Mouse (Mus musculus) heart, embryonic 14.5 days (tissue): ENCODE measurements at regions not wholly inside any gene's neighbourhood (a gene's known extent, or its start where the extent isn't known, plus 50 kb on each side); places are given as distances from the start of the nearest gene placed in this dataset.

Experiments
- ATAC-seq: fragments of 200-750 bp; cut with Nextera tagmentation; 2 replicates; pipeline ENCODE4 v1.8.0; 2017; ENCODE audit warnings: low read depth, moderate TSS enrichment; ENCODE audit not compliant: insufficient number of reproducible peaks, insufficient read depth, low FRiP score
- H3K27ac ChIP-seq, 2 experiments: fragments of 200-500 bp in 1 of 2; fragments of 300-500 bp in 1 of 2; sonication (generic) in 1 of 2; replicated peaks in 1 of 2; 2 replicates each; pipeline ENCODE4 v1.5.1; 2012 to 2014; ENCODE audit warnings: low read depth in 2 of 2, low read length in 2 of 2, control low read depth in 1 of 2, mild to moderate bottlenecking in 1 of 2, mixed read lengths in 1 of 2; ENCODE audit not compliant: control insufficient read depth in 1 of 2, insufficient read depth in 1 of 2
- H3K27me3 ChIP-seq: fragments of 300-500 bp; sonication (generic); 2 replicates; pipeline ENCODE4 v1.6.1; 2014; ENCODE audit warnings: mild to moderate bottlenecking, low read length, control low read depth; ENCODE audit not compliant: control insufficient read depth, insufficient read depth
- H3K36me3 ChIP-seq: fragments of 300-500 bp; sonication (generic); 2 replicates; pipeline ENCODE4 v1.6.1; 2014; ENCODE audit warnings: mild to moderate bottlenecking, control low read depth, low read length, mixed read lengths; ENCODE audit not compliant: control insufficient read depth, insufficient read depth
- H3K4me1 ChIP-seq, 2 experiments: fragments of 200-500 bp in 1 of 2; fragments of 300-500 bp in 1 of 2; sonication (generic) in 1 of 2; 2 replicates each; pipeline ENCODE4 v1.6.1; 2012 to 2014; ENCODE audit warnings: low read length in 2 of 2, control low read depth in 1 of 2, mixed read lengths in 1 of 2; ENCODE audit not compliant: control insufficient read depth in 2 of 2, insufficient read depth in 2 of 2
- H3K4me2 ChIP-seq: fragments of 300-500 bp; sonication (generic); 2 replicates; pipeline ENCODE4 v1.6.1; 2014; ENCODE audit warnings: mild to moderate bottlenecking, low read length
- H3K4me3 ChIP-seq, 2 experiments: fragments of 200-500 bp in 1 of 2; fragments of 300-500 bp in 1 of 2; sonication (generic) in 1 of 2; 2 replicates each; pipeline ENCODE4 v1.5.1; 2012 to 2014; ENCODE audit warnings: low read length in 2 of 2, mild to moderate bottlenecking in 2 of 2, control low read depth in 1 of 2, low read depth in 1 of 2, moderate library complexity in 1 of 2; ENCODE audit not compliant: control insufficient read depth in 1 of 2, insufficient read depth in 1 of 2
- H3K9ac ChIP-seq: fragments of 300-500 bp; sonication (generic); 2 replicates; pipeline ENCODE4 v1.6.1; 2014; ENCODE audit warnings: mild to moderate bottlenecking, low read length
- H3K9me3 ChIP-seq: fragments of 300-500 bp; sonication (generic); 2 replicates; pipeline ENCODE4 v1.6.1; 2016; ENCODE audit warnings: low read length, control low read depth; ENCODE audit not compliant: control insufficient read depth
- WGBS: fragments of 180-500 bp; shearing (Covaris S2); extraction: QIAGEN DNeasy Blood & Tissue Kit; methylation state at CpG from one replicate; pipeline ENCODE4 v1.1.7; 2014; 5-methylcytosine and 5-hydroxymethylcytosine counted together

DNA sequence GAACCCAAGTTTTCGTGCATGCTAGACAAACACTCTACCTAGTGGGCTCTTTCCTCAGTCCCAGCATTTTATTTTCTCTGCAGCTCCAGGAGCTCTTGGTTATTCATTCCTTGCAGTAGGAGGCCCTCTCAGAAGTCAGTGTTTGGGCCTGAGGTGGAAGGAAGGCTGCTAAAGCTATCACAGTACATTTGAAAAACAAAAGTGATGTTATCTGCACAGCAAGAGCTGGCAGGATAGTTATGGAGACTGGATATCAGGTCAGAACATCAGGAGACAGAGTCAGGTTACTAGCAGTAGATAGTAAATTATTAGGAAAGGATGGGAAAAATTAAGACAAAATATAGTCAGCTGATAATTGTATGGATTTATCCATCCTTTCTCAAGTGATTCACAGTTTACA is 152.2 kb downstream of the Mtx2 start:
- no peak overlapping the region for H3K9ac ChIP-seq
- H3K4me3 ChIP-seq: no peak overlapping the region
- no peaks in the 10 kb centered on the region for H3K9me3 ChIP-seq
- H3K27ac ChIP-seq: no peak overlapping the region
- no peaks in the 10 kb centered on the region for H3K27me3 ChIP-seq
- WGBS: 87% methylated on average over 1 of the region's 1 CpGs
- ATAC-seq: no peak
- H3K36me3 ChIP-seq: no peaks in the 10 kb centered on the region
- H3K4me1 ChIP-seq: peaks cover 0 to 2% of the 10 kb centered on the region in 2 experiments; a peak in 1 of 4 replicates
- no peak overlapping the region for H3K4me2 ChIP-seq

DNA sequence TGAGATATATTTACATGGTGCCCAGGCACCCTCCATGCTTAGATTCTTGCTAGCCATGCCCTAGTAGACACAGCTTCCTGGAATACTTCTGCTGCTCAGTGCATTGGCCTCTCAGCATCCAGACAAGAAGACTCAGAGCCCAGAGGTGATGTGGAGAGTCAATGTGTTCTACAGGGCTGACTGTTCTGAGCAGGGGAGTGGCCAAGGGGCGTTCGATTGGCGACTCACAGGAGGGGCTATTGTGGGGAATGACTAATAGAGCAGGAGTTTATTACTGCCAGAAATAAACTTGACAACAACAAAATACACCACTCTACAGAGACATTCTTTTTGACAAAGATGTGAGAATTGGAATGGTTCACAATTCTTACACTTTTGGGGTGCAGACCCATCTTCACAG is 156.3 kb downstream of the Mtx2 start:
- Histone ChIP-seq H3K27me3 (no peaks in the 10 kb centered on the region), H3K4me3 (no peak overlapping the region), H3K9ac (no peak overlapping the region), H3K4me2 (no peak overlapping the region), H3K4me1 (no peaks in the 10 kb centered on the region), H3K36me3 (no peaks in the 10 kb centered on the region), H3K27ac (no peak overlapping the region), H3K9me3 (no peaks in the 10 kb centered on the region)
- WGBS: 73% methylated on average over 3 of the region's 3 CpGs
- no peak for ATAC-seq

DNA sequence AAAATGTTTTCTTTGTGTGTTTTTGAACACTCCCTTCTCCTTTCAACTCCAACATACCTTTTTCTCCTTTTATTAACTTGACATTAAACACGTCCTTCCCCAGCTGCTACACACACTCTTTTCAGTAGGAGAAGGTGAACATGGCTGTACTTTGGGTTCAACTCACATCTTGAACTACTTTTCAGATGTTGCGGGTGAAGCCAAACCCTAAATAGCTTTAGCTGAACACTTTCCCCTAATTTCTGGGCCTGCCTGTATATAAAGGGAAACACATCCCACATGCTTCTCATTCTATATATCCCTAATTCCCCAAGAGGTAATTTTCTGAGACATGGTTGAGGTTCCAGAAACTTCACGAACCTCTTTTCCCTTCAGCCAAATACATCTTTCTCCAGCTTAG is 168.2 kb downstream of the Mtx2 start:
- 0 out of 4 replicates have a peak, but pooled peaks cover 0 to 2% of the 10 kb centered on the region in 2 experiments for H3K4me1 ChIP-seq
- H3K4me3 ChIP-seq: no peak overlapping the region
- no peak overlapping the region for H3K9ac ChIP-seq
- no peaks in the 10 kb centered on the region for H3K36me3 ChIP-seq
- no peaks in the 10 kb centered on the region for H3K9me3 ChIP-seq
- H3K27me3 ChIP-seq: no peaks in the 10 kb centered on the region
- 82% methylated on average over 3 of the region's 3 CpGs for WGBS
- no peak overlapping the region for H3K27ac ChIP-seq
- no peak for ATAC-seq
- no peak overlapping the region for H3K4me2 ChIP-seq

DNA sequence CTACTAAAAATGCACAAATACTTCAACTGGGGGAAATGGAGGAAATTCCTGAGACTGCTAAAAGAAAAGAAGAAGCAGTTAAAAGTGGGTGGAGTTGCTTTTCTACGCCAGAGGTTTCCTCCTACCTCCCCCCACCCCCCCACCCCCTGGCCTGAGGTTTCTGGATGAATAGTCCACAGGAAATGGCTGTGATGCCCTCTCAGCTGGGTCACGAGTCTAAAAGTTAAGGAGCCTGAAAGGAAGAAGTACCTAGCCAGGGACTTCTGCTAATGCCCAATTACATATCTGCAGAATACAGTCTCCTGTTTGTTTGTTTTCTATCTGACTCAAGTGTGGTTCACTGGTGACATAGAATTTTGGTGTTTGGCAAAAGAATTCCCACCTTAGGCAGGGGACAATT is 169.4 kb downstream of the Mtx2 start:
- no peaks in the 10 kb centered on the region for H3K27me3 ChIP-seq
- ATAC-seq: no peak
- no peaks in the 10 kb centered on the region for H3K36me3 ChIP-seq
- no peak overlapping the region for H3K4me3 ChIP-seq
- 29% methylated on average over 2 of the region's 2 CpGs for WGBS
- no peak overlapping the region for H3K4me2 ChIP-seq
- no peak overlapping the region for H3K27ac ChIP-seq
- H3K9ac ChIP-seq: no peak overlapping the region
- H3K9me3 ChIP-seq: no peaks in the 10 kb centered on the region
- 0 out of 4 replicates have a peak, but pooled peaks cover 0 to 2% of the 10 kb centered on the region in 2 experiments for H3K4me1 ChIP-seq

DNA sequence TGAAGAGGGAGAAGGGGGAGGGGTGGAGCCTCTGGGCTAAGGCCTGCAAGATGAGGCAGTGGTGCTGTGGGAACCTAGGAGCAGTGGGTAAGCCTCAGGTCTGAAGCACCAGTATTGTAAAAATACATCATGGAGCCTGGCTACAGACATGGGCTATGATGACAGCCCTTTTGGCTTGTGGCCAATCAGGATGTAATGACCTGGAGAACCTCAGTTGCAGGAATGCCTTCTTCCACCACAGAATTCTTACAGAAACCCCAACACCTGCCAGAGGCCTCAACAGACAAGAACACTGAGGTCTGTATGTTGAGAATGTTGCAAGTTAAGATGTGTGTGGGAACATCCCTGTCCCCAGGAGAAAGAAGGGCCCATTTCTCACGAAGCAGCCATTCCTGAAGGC is 172.1 kb downstream of the Mtx2 start:
- 0 out of 4 replicates have a peak, but pooled peaks cover 0 to 2% of the 10 kb centered on the region in 2 experiments for H3K4me1 ChIP-seq
- no peak overlapping the region for H3K27ac ChIP-seq
- 0 out of 2 replicates have a peak, but pooled peaks cover 5% of the 10 kb centered on the region for H3K27me3 ChIP-seq
- no peak overlapping the region for H3K4me3 ChIP-seq
- H3K36me3 ChIP-seq: no peaks in the 10 kb centered on the region
- no peak overlapping the region for H3K4me2 ChIP-seq
- H3K9ac ChIP-seq: no peak overlapping the region
- WGBS: 84% methylated on average over 1 of the region's 1 CpGs
- no peaks in the 10 kb centered on the region for H3K9me3 ChIP-seq
- no peak for ATAC-seq

DNA sequence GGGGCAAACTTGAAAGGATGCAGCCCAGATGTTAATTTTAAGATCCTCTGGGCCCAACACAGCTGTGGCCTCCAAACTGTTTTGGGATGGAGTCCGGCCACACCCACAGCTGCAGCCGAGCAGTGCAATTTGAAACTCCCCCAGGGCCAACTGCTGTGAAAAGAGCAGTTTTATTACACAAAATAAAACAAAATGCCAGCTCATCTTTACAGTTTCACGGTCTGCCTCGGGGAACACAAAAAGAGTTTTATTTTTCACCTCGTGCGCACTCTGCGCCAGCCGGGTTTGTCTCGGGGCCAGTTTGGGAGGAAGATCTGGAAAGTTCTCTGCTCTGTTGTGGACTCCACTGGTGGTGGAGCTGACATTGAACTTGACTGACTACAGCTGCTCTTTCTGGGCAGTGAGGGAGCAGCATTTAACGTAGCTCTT is 174.8 kb downstream of the Mtx2 start:
- H3K4me3 ChIP-seq: no peak overlapping the region
- no peaks in the 10 kb centered on the region for H3K9me3 ChIP-seq
- 0 out of 4 replicates have a peak, but pooled peaks cover 0 to 2% of the 10 kb centered on the region in 2 experiments for H3K4me1 ChIP-seq
- H3K4me2 ChIP-seq: no peak overlapping the region
- no peak overlapping the region for H3K9ac ChIP-seq
- H3K36me3 ChIP-seq: no peaks in the 10 kb centered on the region
- H3K27me3 ChIP-seq: 0 out of 2 replicates have a peak, but pooled peaks cover 5% of the 10 kb centered on the region
- no peak for ATAC-seq
- H3K27ac ChIP-seq: no peak overlapping the region
- 76% methylated on average over 10 of the region's 10 CpGs for WGBS

DNA sequence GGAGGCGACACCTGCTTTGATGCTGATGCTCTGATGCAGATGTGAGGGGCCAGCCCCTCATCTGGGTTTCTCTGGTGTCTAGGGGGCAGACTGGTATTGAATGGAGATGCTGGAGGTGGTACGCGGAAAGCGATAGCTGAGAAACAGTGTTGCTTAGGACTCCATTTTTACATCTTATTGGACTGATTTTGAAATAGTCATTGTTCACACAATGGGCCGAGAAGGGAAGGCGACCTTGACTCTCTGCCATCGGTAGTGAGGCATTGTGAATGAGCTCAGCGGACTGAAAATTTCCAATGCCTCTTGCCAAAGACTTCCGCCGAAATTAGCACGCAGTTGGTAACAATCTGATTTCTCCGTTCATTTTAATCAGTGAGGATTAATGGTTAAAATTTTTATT is 177.0 kb downstream of the Mtx2 start:
- Histone ChIP-seq H3K4me2 (no peak overlapping the region), H3K9ac (no peak overlapping the region), H3K4me3 (no peak overlapping the region), H3K4me1 (0 out of 4 replicates have a peak, but pooled peaks cover 0 to 1% of the 10 kb centered on the region in 2 experiments), H3K9me3 (no peaks in the 10 kb centered on the region), H3K27ac (no peak overlapping the region), H3K36me3 (no peaks in the 10 kb centered on the region), H3K27me3 (0 out of 2 replicates have a peak, but pooled peaks cover 5% of the 10 kb centered on the region)
- WGBS: 80% methylated on average over 12 of the region's 12 CpGs
- ATAC-seq: no peak

DNA sequence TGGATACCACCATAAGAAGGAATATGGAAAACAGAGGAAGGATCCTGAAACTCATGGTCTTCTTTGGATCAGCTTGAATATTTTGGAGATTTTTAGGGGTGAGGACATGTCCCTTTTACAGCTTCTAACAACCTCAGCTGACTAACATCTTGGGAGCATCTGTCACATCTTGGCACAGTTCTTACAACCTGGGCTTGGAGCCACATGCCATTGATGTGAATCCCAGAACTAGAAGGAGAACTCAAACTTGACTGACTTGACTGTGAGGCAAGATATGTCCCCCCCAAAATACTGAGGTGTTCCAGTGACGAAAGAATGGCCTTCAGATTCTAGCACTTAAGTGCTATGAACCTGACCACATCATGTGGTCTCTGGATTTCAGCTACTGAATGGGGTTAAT is 182.5 kb downstream of the Mtx2 start:
- Histone ChIP-seq H3K27me3 (no peaks in the 10 kb centered on the region), H3K27ac (no peak overlapping the region), H3K9me3 (no peaks in the 10 kb centered on the region), H3K36me3 (no peaks in the 10 kb centered on the region), H3K9ac (no peak overlapping the region), H3K4me2 (no peak overlapping the region), H3K4me3 (no peak overlapping the region), H3K4me1 (peaks cover 0 to 4% of the 10 kb centered on the region in 2 experiments; a peak in 1 of 4 replicates)
- WGBS: 84% methylated on average over 1 of the region's 1 CpGs
- no peak for ATAC-seq
